Comparison of ENCODE assay signal across 9 mouse cellular contexts in genomic region chr10:110952937-110953451, GRCm38 (mm10). TPM values are rescaled to one million over a fixed set of nuclear protein-coding genes. Genes with fewer than 3 reads are reported as not detected.
A peak's percentile ranks its signal among the peaks of the same experiment; 100 is the strongest.
DNase-seq lines count a peak whose midpoint lies in the region; ATAC-seq and TF ChIP-seq lines count a peak whose summit lies in the region.
"Had no signal": no experiment of that assay in that cellular context is flagged by ENCODE, and none has a peak within 500 bp of the region (broad histone marks: within the 10 kb centered on the region; RNA-seq: fewer than 3 reads in every experiment).

No protein-coding gene starts in this region.

- ATAC-seq in forebrain, embryonic 16.5 days: peak; percentile 84; the same call in 1 of the 2 replicates
- peak; percentile 88 for ATAC-seq in hindbrain, postnatal 0 days
- ATAC-seq in stomach, embryonic 16.5 days (ENCODE audit: insufficient read depth, low FRiP score): peak; percentile 91
- no peak for ATAC-seq in erythroid progenitor cell, adult 5-6 weeks (replicated peaks; ENCODE audit: low FRiP score, poor library complexity, severe bottlenecking)

- H3K4me2 ChIP-seq in forebrain, embryonic 16.5 days (ENCODE audit: low read length): no peak overlapping the region
- H3K4me2 ChIP-seq in hindbrain, postnatal 0 days (ENCODE audit: low read depth, low read length): no peak overlapping the region
- H3K4me2 ChIP-seq in stomach, embryonic 16.5 days (ENCODE audit: low read depth, low read length): no peak overlapping the region

- H3K9ac ChIP-seq in forebrain, embryonic 16.5 days (replicated peaks; ENCODE audit: low read depth, low read length): no peak overlapping the region
- H3K9ac ChIP-seq in hindbrain, postnatal 0 days (replicated peaks; ENCODE audit: low read length): no peak overlapping the region
- H3K9ac ChIP-seq in stomach, embryonic 16.5 days (ENCODE audit: low read length): no peak overlapping the region

- H3K4me3 ChIP-seq in forebrain, embryonic 16.5 days (replicated peaks; ENCODE audit: low read length): no peak overlapping the region
- no peak overlapping the region for H3K4me3 ChIP-seq in hindbrain, postnatal 0 days (ENCODE audit: low read length)
- no peak overlapping the region for H3K4me3 ChIP-seq in stomach, embryonic 16.5 days (replicated peaks; ENCODE audit: low read length)

- peak; percentile 33 to 62 for DNase-seq in frontal cortex, adult 2 months (ENCODE audit: extremely low spot score in 1 of 2, low spot score in 1 of 2)
- DNase-seq in frontal cortex, postnatal 25 days (ENCODE audit: low spot score in 2 of 2): no peak
- peak; percentile 96 for DNase-seq in NIH3T3 (ENCODE audit: low read depth)
- peak; percentile 83 for DNase-seq in hindbrain, postnatal 0 days (ENCODE audit: low spot score)
- DNase-seq in left cerebral cortex, postnatal 4 days: peak; percentile 55

- H3K27ac ChIP-seq in forebrain, embryonic 16.5 days (ENCODE audit: low read length): no peak overlapping the region
- H3K27ac ChIP-seq in hindbrain, postnatal 0 days: peak overlapping the region; percentile 38; the same call in 1 of the 2 replicates
- H3K27ac ChIP-seq in stomach, embryonic 16.5 days (ENCODE audit: low read length): peak overlapping the region; percentile 30

- no peaks in the 10 kb centered on the region for H3K27me3 ChIP-seq in forebrain, embryonic 16.5 days (replicated peaks; ENCODE audit: control insufficient read depth, insufficient read depth, low read length)
- no peaks in the 10 kb centered on the region for H3K27me3 ChIP-seq in hindbrain, postnatal 0 days (ENCODE audit: insufficient read depth, low read length)
- no peaks in the 10 kb centered on the region for H3K27me3 ChIP-seq in stomach, embryonic 16.5 days (ENCODE audit: control insufficient read depth, insufficient read depth, low read length)
- H3K27me3 ChIP-seq: CH12.LX had no signal

- no peaks in the 10 kb centered on the region for H3K9me3 ChIP-seq in forebrain, embryonic 16.5 days (ENCODE audit: control insufficient read depth, low read length)
- H3K9me3 ChIP-seq in hindbrain, postnatal 0 days (ENCODE audit: low read length): no peaks in the 10 kb centered on the region
- H3K9me3 ChIP-seq in stomach, embryonic 16.5 days (replicated peaks; ENCODE audit: control insufficient read depth, low read length): no peaks in the 10 kb centered on the region

- TF ChIP-seq CTCF in hindbrain, postnatal 0 days (IDR thresholded peaks at IDR 0.05; ENCODE audit: low read depth): no peak

- H3K36me3 ChIP-seq in forebrain, embryonic 16.5 days (ENCODE audit: control insufficient read depth, insufficient read depth): peaks cover 20% of the 10 kb centered on the region
- H3K36me3 ChIP-seq in hindbrain, postnatal 0 days (ENCODE audit: insufficient read depth, low read length): peaks cover 28% of the 10 kb centered on the region; the same call in 1 of the 2 replicates
- 0 out of 2 replicates have a peak, but pooled peaks cover 4% of the 10 kb centered on the region for H3K36me3 ChIP-seq in stomach, embryonic 16.5 days (ENCODE audit: control insufficient read depth, insufficient read depth, low read length)

- 60% methylated on average over 9 of the region's 9 CpGs for WGBS in forebrain, embryonic 16.5 days
- 39% methylated on average over 9 of the region's 9 CpGs for WGBS in hindbrain, postnatal 0 days
- 42% methylated on average over 9 of the region's 9 CpGs for WGBS in stomach, embryonic 16.5 days

- intact Hi-C loops in left cerebral cortex, postnatal 4 days (cut with DNase I): no loop called here

- H3K4me1 ChIP-seq in forebrain, embryonic 16.5 days (replicated peaks; ENCODE audit: control insufficient read depth, insufficient read depth, low read length): 0 out of 2 replicates have a peak, but pooled peaks cover 4% of the 10 kb centered on the region
- no peaks in the 10 kb centered on the region for H3K4me1 ChIP-seq in hindbrain, postnatal 0 days (ENCODE audit: insufficient read depth, low read length)
- no peaks in the 10 kb centered on the region for H3K4me1 ChIP-seq in stomach, embryonic 16.5 days (ENCODE audit: control insufficient read depth, insufficient read depth, low read length)

RNA-seq across cellular contexts. Expression of gene Csrp2, which starts 33.4 kb away (rescaled TPM):
- 15.9 and 18.0 TPM in 2 replicates for polyA plus RNA-seq in frontal cortex, adult 2 months (2012; rRNA removed)
- 196 and 203 TPM in 2 replicates for polyA plus RNA-seq in forebrain, embryonic 16.5 days (2015; fragmentation: Nextera tagmentation; extraction: Ambion mirVana)
- 43.2 and 76.3 TPM in 2 replicates for total RNA-seq in hindbrain, postnatal 0 days (2014; rRNA removed)
- polyA plus RNA-seq in hindbrain, postnatal 0 days (2015; fragmentation: Nextera tagmentation; extraction: Ambion mirVana): 81.1 and 99.6 TPM in 2 replicates
- total RNA-seq in left cerebral cortex, postnatal 4 days (2021): 100 to 1,000 TPM; 131 to 148 TPM
- polyA plus RNA-seq in stomach, embryonic 16.5 days (2015; fragmentation: Nextera tagmentation; extraction: Ambion mirVana): 208 and 209 TPM in 2 replicates
- 18.7 TPM in 1 of 2 replicates, not detected in the other for total RNA-seq in erythroid progenitor cell, adult 5-6 weeks (2015; ENCODE audit: low replicate concordance)
- total RNA-seq in erythroid progenitor cell, adult 5-6 weeks (2017; ENCODE audit: low replicate concordance): 2.1 and 11.6 TPM in 2 replicates

RNA-seq across cellular contexts. Expression of gene Zdhhc17, which starts 56.9 kb away (rescaled TPM):
- 89.4 and 97.1 TPM in 2 replicates for polyA plus RNA-seq in frontal cortex, adult 2 months (2012; rRNA removed)
- 60.7 and 63.6 TPM in 2 replicates for polyA plus RNA-seq in forebrain, embryonic 16.5 days (2015; fragmentation: Nextera tagmentation; extraction: Ambion mirVana)
- 40.7 and 45.1 TPM in 2 replicates for total RNA-seq in hindbrain, postnatal 0 days (2014; rRNA removed)
- polyA plus RNA-seq in hindbrain, postnatal 0 days (2015; fragmentation: Nextera tagmentation; extraction: Ambion mirVana): 41.0 and 44.8 TPM in 2 replicates
- total RNA-seq in left cerebral cortex, postnatal 4 days (2021): 10 to 100 TPM; 77.7 to 87.0 TPM
- 17.3 and 18.4 TPM in 2 replicates for polyA plus RNA-seq in stomach, embryonic 16.5 days (2015; fragmentation: Nextera tagmentation; extraction: Ambion mirVana)
- total RNA-seq in erythroid progenitor cell, adult 5-6 weeks (2015; ENCODE audit: low replicate concordance): 9.4 and 9.6 TPM in 2 replicates
- 4.6 and 16.6 TPM in 2 replicates for total RNA-seq in erythroid progenitor cell, adult 5-6 weeks (2017; ENCODE audit: low replicate concordance)

Comparison
In these comparisons a context has a peak if more than half of its experiments do, and no peak if none do; other contexts are left out.
1. DNase-seq: peak in frontal cortex, adult 2 months (2 of 2), NIH3T3 (single experiment), hindbrain, postnatal 0 days (single experiment) and left cerebral cortex, postnatal 4 days (single experiment); none in frontal cortex, postnatal 25 days (0 of 2).